Mouse (Mus musculus) brain, embryonic 14.5 days (tissue): ENCODE results near the gene Timd2.

Experiments used
- CTCF ChIP-seq: fragments of 200-500 bp; IDR thresholded peaks from 2 replicates; pipeline ENCODE4 v1.5.1; 2012; ENCODE audit warnings: inconsistent platforms, mild to moderate bottlenecking, moderate library complexity, borderline replicate concordance; ENCODE audit not compliant: insufficient read depth, insufficient read length; ENCODE audit errors: extremely low read depth
- POLR2A ChIP-seq: fragments of 200-500 bp; IDR thresholded peaks from 2 replicates; pipeline ENCODE4 v1.6.1; 2012; ENCODE audit warnings: mild to moderate bottlenecking, inconsistent platforms, borderline replicate concordance; ENCODE audit not compliant: poor library complexity, insufficient read depth, insufficient read length, severe bottlenecking; ENCODE audit errors: extremely low read depth

DNA sequence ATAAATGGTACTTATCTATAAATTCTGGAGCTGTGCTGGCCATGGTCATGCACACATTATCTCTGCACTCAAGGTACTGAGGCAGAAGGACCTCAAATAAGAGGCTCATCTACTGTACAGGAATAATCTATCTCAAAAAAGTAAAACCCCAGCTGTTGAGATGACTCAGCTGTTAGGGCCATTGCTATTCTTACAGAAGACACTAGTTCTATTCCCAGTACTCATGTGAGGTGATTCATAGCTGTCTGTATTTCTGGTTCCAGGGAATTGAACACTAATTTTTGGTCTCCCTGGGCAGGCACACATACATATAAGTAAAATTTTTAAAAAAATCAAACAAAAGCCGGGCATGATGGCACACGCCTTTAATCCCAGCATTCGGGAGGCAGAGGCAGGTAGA lies 39.8 kb downstream of the Timd2 start:
- no peak for TF ChIP-seq CTCF
- TF ChIP-seq POLR2A, result no peak
